Comparison of ENCODE assay signal across 14 mouse cellular contexts in genomic region chr9:34947258-34947657, GRCm38 (mm10).
DNase-seq lines count a peak whose midpoint lies in the region; ATAC-seq lines count a peak whose summit lies in the region.
"Had no signal": no experiment of that assay in that cellular context is flagged by ENCODE, and none has a peak within 500 bp of the region (broad histone marks: within the 10 kb centered on the region; RNA-seq: fewer than 3 reads in every experiment).

No protein-coding gene starts in this region.

- H3K9me3 ChIP-seq in forebrain, embryonic 15.5 days = no peaks in the 10 kb centered on the region
- H3K9me3 ChIP-seq in neural tube, embryonic 14.5 days (ENCODE audit: control insufficient read depth, low read length) = no peaks in the 10 kb centered on the region
- H3K9me3 ChIP-seq in liver, embryonic 11.5 days (ENCODE audit: control insufficient read depth, low read length) = no peaks in the 10 kb centered on the region
- H3K9me3 ChIP-seq: embryonic facial prominence, embryonic 15.5 days; G1E had no signal

- 25% methylated on average over 6 of the region's 6 CpGs for WGBS in forebrain, embryonic 15.5 days
- WGBS in neural tube, embryonic 14.5 days = 13% methylated on average over 6 of the region's 6 CpGs
- WGBS in liver, embryonic 11.5 days = 36% methylated on average over 6 of the region's 6 CpGs

- no peak for DNase-seq in frontal cortex, postnatal 14 days (ENCODE audit: low spot score in 2 of 2)
- peak; percentile 16 for DNase-seq in mesoderm, embryonic 11.5 days (ENCODE audit: low read depth, low spot score)
- no peak for DNase-seq in liver, embryonic 11.5 days (ENCODE audit: low spot score)
- no peak for DNase-seq in ovary, postnatal 14 days (ENCODE audit: low spot score)
- DNase-seq in right cerebral cortex, adult 18-20 months = no peak
- DNase-seq: cerebellum, adult 2 months; liver; lung, embryonic 14.5 days; thymus, adult 2 months had no signal

- peak; percentile 57; the same call in 1 of the 2 replicates for ATAC-seq in frontal cortex, adult (ENCODE audit: low TSS enrichment)
- ATAC-seq in forebrain, embryonic 15.5 days (replicated peaks) = peak; percentile 49; the same call in 1 of the 2 replicates
- ATAC-seq in neural tube, embryonic 14.5 days (ENCODE audit: low read depth) = peak; percentile 56; the same call in 1 of the 2 replicates
- no peak for ATAC-seq in liver, embryonic 11.5 days (replicated peaks; ENCODE audit: low FRiP score)

- H3K9ac ChIP-seq in forebrain, embryonic 15.5 days (replicated peaks) = no peak overlapping the region
- H3K9ac ChIP-seq in neural tube, embryonic 14.5 days (replicated peaks; ENCODE audit: low read depth, low read length) = no peak overlapping the region
- H3K9ac ChIP-seq in liver, embryonic 11.5 days (ENCODE audit: low read depth, low read length) = no peak overlapping the region
- H3K9ac ChIP-seq: embryonic facial prominence, embryonic 15.5 days; lung, embryonic 14.5 days had no signal

- no peak overlapping the region for H3K4me2 ChIP-seq in forebrain, embryonic 15.5 days (replicated peaks)
- H3K4me2 ChIP-seq in neural tube, embryonic 14.5 days (ENCODE audit: low read depth, low read length) = no peak overlapping the region
- no peak overlapping the region for H3K4me2 ChIP-seq in liver, embryonic 11.5 days
- H3K4me2 ChIP-seq: embryonic facial prominence, embryonic 15.5 days; lung, embryonic 14.5 days had no signal

- H3K27me3 ChIP-seq in forebrain, embryonic 15.5 days = no peaks in the 10 kb centered on the region
- H3K27me3 ChIP-seq in neural tube, embryonic 14.5 days (ENCODE audit: control insufficient read depth, insufficient read depth, low read length) = no peaks in the 10 kb centered on the region
- no peaks in the 10 kb centered on the region for H3K27me3 ChIP-seq in liver, embryonic 11.5 days (replicated peaks; ENCODE audit: control insufficient read depth, insufficient read depth, low read length)
- H3K27me3 ChIP-seq: embryonic facial prominence, embryonic 15.5 days had no signal

- no peaks in the 10 kb centered on the region for H3K36me3 ChIP-seq in forebrain, embryonic 15.5 days
- no peaks in the 10 kb centered on the region for H3K36me3 ChIP-seq in neural tube, embryonic 14.5 days (ENCODE audit: control insufficient read depth, insufficient read depth, low read length)
- H3K36me3 ChIP-seq in liver, embryonic 11.5 days (ENCODE audit: control insufficient read depth, insufficient read depth, low read length) = no peaks in the 10 kb centered on the region
- H3K36me3 ChIP-seq: embryonic facial prominence, embryonic 15.5 days; G1E had no signal

- H3K4me3 ChIP-seq in forebrain, embryonic 15.5 days = no peak overlapping the region
- no peak overlapping the region for H3K4me3 ChIP-seq in neural tube, embryonic 14.5 days (ENCODE audit: low read depth, low read length)
- H3K4me3 ChIP-seq in liver, embryonic 11.5 days (ENCODE audit: low read depth, low read length) = no peak overlapping the region
- H3K4me3 ChIP-seq: embryonic facial prominence, embryonic 15.5 days had no signal

- H3K4me1 ChIP-seq in forebrain, embryonic 15.5 days = peaks cover 9% of the 10 kb centered on the region
- H3K4me1 ChIP-seq in neural tube, embryonic 14.5 days (ENCODE audit: control insufficient read depth, insufficient read depth, low read length) = peaks cover 14% of the 10 kb centered on the region; the same call in 1 of the 2 replicates
- no peaks in the 10 kb centered on the region for H3K4me1 ChIP-seq in liver, embryonic 11.5 days (replicated peaks; ENCODE audit: control insufficient read depth, insufficient read depth, low read length)

- H3K27ac ChIP-seq in forebrain, embryonic 15.5 days (replicated peaks) = 0 out of 2 replicates have a peak overlapping the region, but pooled peaks have one; percentile 21
- 0 out of 2 replicates have a peak overlapping the region, but pooled peaks have one; percentile 39 for H3K27ac ChIP-seq in neural tube, embryonic 14.5 days (ENCODE audit: low read depth, low read length)
- H3K27ac ChIP-seq in liver, embryonic 11.5 days (ENCODE audit: low read depth, low read length) = no peak overlapping the region
- H3K27ac ChIP-seq: embryonic facial prominence, embryonic 15.5 days had no signal
